Mouse (Mus musculus): ENCODE measurements around the gene Cysrt1. TPM values are rescaled to one million over a fixed set of nuclear protein-coding genes. Genes with fewer than 3 reads are reported as not detected.
A peak's percentile ranks its signal among the peaks of the same experiment; 100 is the strongest.

Gene Cysrt1
- total and polyA plus RNA-seq, 2 experiments from 2014 or later = not detected

DNA sequence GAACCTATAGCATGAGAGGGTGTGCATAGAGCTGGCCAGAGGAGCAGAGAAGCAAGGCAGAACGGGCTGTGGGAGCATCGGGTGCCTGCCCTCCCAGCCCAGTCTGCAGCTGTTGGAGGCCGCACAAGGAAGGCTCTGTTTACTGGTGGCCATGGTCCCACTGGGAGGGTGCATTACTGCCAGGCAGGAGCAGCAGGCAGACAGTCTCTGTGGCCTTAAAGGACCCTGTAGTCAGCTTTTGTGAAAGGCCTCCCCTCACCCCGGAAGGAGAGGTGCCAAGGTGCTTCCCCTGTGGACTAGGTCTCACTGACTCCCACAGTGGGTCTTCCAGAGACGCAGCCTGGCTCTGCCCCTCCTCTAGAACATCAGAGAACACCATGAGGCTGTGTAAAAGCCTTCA lies 15.4 kb downstream of the Cysrt1 start:
- peaks cover 22% of the 10 kb centered on the region for H3K4me1 ChIP-seq (ENCODE audit: control insufficient read depth, insufficient read depth)
- no peaks in the 10 kb centered on the region for H3K9me3 ChIP-seq (replicated peaks; ENCODE audit: control insufficient read depth, low read length)
- TF ChIP-seq EP300 (IDR thresholded peaks at IDR 0.05; ENCODE audit: low read depth) (no peak), CTCF (IDR thresholded peaks at IDR 0.05; ENCODE audit: low read depth) (no peak)
- WGBS = 86% methylated on average over 5 of the region's 5 CpGs
- no peak overlapping the region for H3K27ac ChIP-seq (ENCODE audit: low read depth)
- no peak for ATAC-seq (ENCODE audit: insufficient read depth, low read depth)
- H3K9ac ChIP-seq (replicated peaks; ENCODE audit: low read depth, low read length) = no peak overlapping the region
- H3K27me3 ChIP-seq (ENCODE audit: control insufficient read depth, insufficient read depth, low read length) = 0 out of 2 replicates have a peak, but pooled peaks cover 5% of the 10 kb centered on the region
- H3K4me2 ChIP-seq (ENCODE audit: low read depth, low read length) = no peak overlapping the region
- peaks cover 1% of the 10 kb centered on the region for H3K36me3 ChIP-seq (replicated peaks; ENCODE audit: control insufficient read depth, insufficient read depth, low read length)
- no peak for DNase-seq (ENCODE audit: low spot score)
- H3K4me3 ChIP-seq (ENCODE audit: low read depth, low read length) = no peak overlapping the region

- Histone ChIP-seq H3K36me3 (replicated peaks; ENCODE audit: control insufficient read depth, insufficient read depth, low read length) (peaks cover 11% of the 10 kb centered on the region), H3K9me3 (replicated peaks; ENCODE audit: control insufficient read depth, low read length) (no peaks in the 10 kb centered on the region), H3K4me2 (ENCODE audit: low read depth, low read length) (peak overlapping the region; percentile 61), H3K4me1 (ENCODE audit: control insufficient read depth, insufficient read depth) (peaks cover 22% of the 10 kb centered on the region), H3K27ac (ENCODE audit: low read depth) (peak overlapping the region; percentile 95), H3K4me3 (ENCODE audit: low read depth, low read length) (no peak overlapping the region), H3K9ac (replicated peaks; ENCODE audit: low read depth, low read length) (no peak overlapping the region), H3K27me3 (ENCODE audit: control insufficient read depth, insufficient read depth, low read length) (0 out of 2 replicates have a peak, but pooled peaks cover 4% of the 10 kb centered on the region)
- 75% methylated on average over 8 of the region's 8 CpGs for WGBS
- DNase-seq (ENCODE audit: low spot score) (no peak), ATAC-seq (ENCODE audit: insufficient read depth, low read depth) (no peak)
- TF ChIP-seq EP300 (IDR thresholded peaks at IDR 0.05; ENCODE audit: low read depth) (no peak), CTCF (IDR thresholded peaks at IDR 0.05; ENCODE audit: low read depth) (no peak)
Observed at GRCm38 (mm10) chr2:25225811-25226379, 16.4 kb downstream of the Cysrt1 start.

- Histone ChIP-seq H3K27me3 (ENCODE audit: control insufficient read depth, insufficient read depth, low read length) (no peaks in the 10 kb centered on the region), H3K36me3 (replicated peaks; ENCODE audit: control insufficient read depth, insufficient read depth, low read length) (peaks cover 11% of the 10 kb centered on the region), H3K27ac (ENCODE audit: low read depth) (peak overlapping the region; percentile 95), H3K9me3 (replicated peaks; ENCODE audit: control insufficient read depth, low read length) (no peaks in the 10 kb centered on the region), H3K4me2 (ENCODE audit: low read depth, low read length) (peak overlapping the region; percentile 61), H3K4me3 (ENCODE audit: low read depth, low read length) (peak overlapping the region; percentile 78), H3K4me1 (ENCODE audit: control insufficient read depth, insufficient read depth) (peaks cover 22% of the 10 kb centered on the region), H3K9ac (replicated peaks; ENCODE audit: low read depth, low read length) (peak overlapping the region; percentile 63)
- peak; percentile 100 for DNase-seq (ENCODE audit: low spot score)
- TF ChIP-seq EP300 (IDR thresholded peaks at IDR 0.05; ENCODE audit: low read depth) (peak; percentile 11; the same call in 1 of the 2 replicates), CTCF (IDR thresholded peaks at IDR 0.05; ENCODE audit: low read depth) (no peak)
- peak; percentile 90 for ATAC-seq (ENCODE audit: insufficient read depth, low read depth)
- WGBS = 2% methylated on average over 41 of the region's 41 CpGs
Observed at GRCm38 (mm10) chr2:25224766-25225752, 17.2 kb downstream of the Cysrt1 start.

DNA sequence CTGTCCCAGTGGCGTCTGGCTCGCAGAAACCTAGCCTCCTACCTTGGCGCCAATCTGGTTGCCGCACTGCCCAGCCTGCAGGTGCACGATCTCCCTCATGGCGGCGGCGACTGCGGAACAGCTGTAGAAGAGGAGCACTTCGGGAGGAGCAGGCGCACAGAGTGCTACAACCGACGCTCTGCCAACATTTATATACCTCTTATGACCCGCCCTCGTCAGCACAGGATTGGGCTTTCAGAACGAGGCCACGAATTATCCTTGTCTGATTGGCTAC lies 17.8 kb downstream of the Cysrt1 start, which contains the start of gene Tubb4b:
Tubb4b (minus strand) TSS at position 211 of the 274 bp plus-strand sequence.
- peaks cover 11% of the 10 kb centered on the region for H3K36me3 ChIP-seq (replicated peaks; ENCODE audit: control insufficient read depth, insufficient read depth, low read length)
- peak within 1 kb of the TSS; percentile 83 for H3K9ac ChIP-seq (replicated peaks; ENCODE audit: low read depth, low read length)
- peak within 1 kb of the TSS; percentile 96 for H3K27ac ChIP-seq (ENCODE audit: low read depth)
- H3K4me2 ChIP-seq (ENCODE audit: low read depth, low read length) = peak within 1 kb of the TSS; percentile 86
- 0% methylated on average over 13 of the region's 17 CpGs for WGBS
- no peak for ATAC-seq (ENCODE audit: insufficient read depth, low read depth)
- no peaks in the 10 kb centered on the region for H3K27me3 ChIP-seq (ENCODE audit: control insufficient read depth, insufficient read depth, low read length)
- peak within 1 kb of the TSS; percentile 78 for H3K4me3 ChIP-seq (ENCODE audit: low read depth, low read length)
- DNase-seq (ENCODE audit: low spot score) = no peak
- TF ChIP-seq EP300 (IDR thresholded peaks at IDR 0.05; ENCODE audit: low read depth) (no peak), CTCF (IDR thresholded peaks at IDR 0.05; ENCODE audit: low read depth) (peak; percentile 20; the same call in 1 of the 2 replicates)
- H3K9me3 ChIP-seq (replicated peaks; ENCODE audit: control insufficient read depth, low read length) = no peaks in the 10 kb centered on the region
- H3K4me1 ChIP-seq (ENCODE audit: control insufficient read depth, insufficient read depth) = peaks cover 22% of the 10 kb centered on the region

- peak overlapping the region; percentile 96 for H3K27ac ChIP-seq (ENCODE audit: low read depth)
- H3K4me1 ChIP-seq (ENCODE audit: control insufficient read depth, insufficient read depth) = peaks cover 21% of the 10 kb centered on the region
- H3K27me3 ChIP-seq (ENCODE audit: control insufficient read depth, insufficient read depth, low read length) = no peaks in the 10 kb centered on the region
- peak overlapping the region; percentile 86 for H3K4me2 ChIP-seq (ENCODE audit: low read depth, low read length)
- peak; percentile 79 for DNase-seq (ENCODE audit: low spot score)
- H3K4me3 ChIP-seq (ENCODE audit: low read depth, low read length) = peak overlapping the region; percentile 78
- peaks cover 11% of the 10 kb centered on the region for H3K36me3 ChIP-seq (replicated peaks; ENCODE audit: control insufficient read depth, insufficient read depth, low read length)
- peak overlapping the region; percentile 83 for H3K9ac ChIP-seq (replicated peaks; ENCODE audit: low read depth, low read length)
- H3K9me3 ChIP-seq (replicated peaks; ENCODE audit: control insufficient read depth, low read length) = no peaks in the 10 kb centered on the region
- peak; percentile 52 for ATAC-seq (ENCODE audit: insufficient read depth, low read depth)
- TF ChIP-seq EP300 (IDR thresholded peaks at IDR 0.05; ENCODE audit: low read depth) = peak; percentile 73
- TF ChIP-seq CTCF (IDR thresholded peaks at IDR 0.05; ENCODE audit: low read depth) = no peak
- under 1% methylated on average over 53 of the region's 53 CpGs for WGBS
Observed at GRCm38 (mm10) chr2:25223681-25224491, 18.4 kb downstream of the Cysrt1 start.
